Mouse (Mus musculus) intestine, postnatal 0 days (tissue): ENCODE data around the gene Fbxw7. TPM values are rescaled to one million over a fixed set of nuclear protein-coding genes. Genes with fewer than 3 reads are reported as not detected.
A peak's percentile ranks its signal among the peaks of the same experiment; 100 is the strongest.

Source experiments
- ATAC-seq: fragments of 200-750 bp; cut with Nextera tagmentation; 2 replicates; pipeline ENCODE4 v1.8.0; 2017; ENCODE audit warnings: mild to moderate bottlenecking, moderate TSS enrichment, moderate library complexity
- H3K27ac ChIP-seq: fragments of 300-500 bp; sonication (generic); 2 replicates; pipeline ENCODE4 v1.5.1; 2014; ENCODE audit warnings: mild to moderate bottlenecking, low read depth, low read length, moderate library complexity
- H3K27me3 ChIP-seq: fragments of 300-500 bp; sonication (generic); replicated peaks from 2 replicates; pipeline ENCODE4 v1.6.1; 2014; ENCODE audit warnings: low read length, mixed read lengths; ENCODE audit not compliant: control insufficient read depth, insufficient read depth
- H3K36me3 ChIP-seq: fragments of 300-500 bp; sonication (generic); 2 replicates; pipeline ENCODE4 v1.6.1; 2014; ENCODE audit warnings: mild to moderate bottlenecking, moderate library complexity; ENCODE audit not compliant: control insufficient read depth, insufficient read depth
- H3K4me1 ChIP-seq: fragments of 300-500 bp; sonication (generic); replicated peaks from 2 replicates; pipeline ENCODE4 v1.6.1; 2014; ENCODE audit warnings: antibody characterized with exemption, low read length, mixed read lengths; ENCODE audit not compliant: control insufficient read depth, insufficient read depth
- H3K4me2 ChIP-seq: fragments of 300-500 bp; sonication (generic); replicated peaks from 2 replicates; pipeline ENCODE4 v1.6.1; 2014; ENCODE audit warnings: low read depth, mild to moderate bottlenecking, moderate library complexity
- H3K4me3 ChIP-seq: fragments of 300-500 bp; sonication (generic); 2 replicates; pipeline ENCODE4 v1.5.1; 2014; ENCODE audit warnings: low read depth, low read length
- H3K9ac ChIP-seq: fragments of 300-500 bp; sonication (generic); 2 replicates; pipeline ENCODE4 v1.6.1; 2014; ENCODE audit warnings: mild to moderate bottlenecking, low read depth, low read length
- H3K9me3 ChIP-seq: fragments of 300-500 bp; sonication (generic); 2 replicates; pipeline ENCODE4 v1.6.1; 2016; ENCODE audit warnings: mixed run types; ENCODE audit not compliant: control insufficient read depth
- CTCF ChIP-seq: sonication (generic); IDR thresholded peaks from 2 replicates; pipeline ENCODE4 v1.5.1; 2016; ENCODE audit warnings: low read depth, mild to moderate bottlenecking, control low read depth, antibody characterized with exemption, moderate library complexity
- WGBS: fragments of 180-500 bp; shearing (Covaris S2); extraction: QIAGEN DNeasy Blood & Tissue Kit; methylation state at CpG from one replicate; pipeline ENCODE4 v1.1.7; 2014; 5-methylcytosine and 5-hydroxymethylcytosine counted together
- polyA plus RNA-seq: library from polyadenylated mRNA; unstranded; fragments of >200 nt; fragmentation: Nextera tagmentation; extraction: Ambion mirVana; gene quantifications from 2 replicates; pipeline ENCODE4 v1.2.1, GENCODE M21; 2015

Fbxw7 gene
- polyA plus RNA-seq, 1 experiment from 2014 or later: 5.7 TPM

DNA sequence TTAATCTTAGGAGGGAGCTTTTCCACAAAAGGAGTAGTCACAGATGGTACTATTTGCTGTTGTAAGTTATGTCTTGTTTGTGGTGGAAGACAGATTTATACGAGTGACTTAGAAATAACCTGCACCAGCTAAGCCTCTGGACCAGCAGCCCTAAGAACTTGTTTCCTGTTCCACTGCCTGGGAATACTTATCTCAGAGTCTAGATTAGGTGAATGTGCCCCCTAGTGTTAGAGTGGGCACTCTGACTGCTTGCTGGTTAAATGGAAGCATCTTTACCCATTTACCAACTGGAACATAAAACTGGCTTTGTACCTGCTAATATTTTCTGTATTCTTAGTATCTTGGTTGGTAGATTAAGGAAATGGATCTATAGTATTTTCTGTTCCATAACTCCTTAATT, 74.6 kb downstream of the Fbxw7 start:
- Histone ChIP-seq H3K27ac (no peak overlapping the region), H3K4me2 (no peak overlapping the region), H3K9me3 (no peaks in the 10 kb centered on the region), H3K27me3 (no peaks in the 10 kb centered on the region), H3K4me3 (no peak overlapping the region), H3K9ac (no peak overlapping the region), H3K4me1 (no peaks in the 10 kb centered on the region), H3K36me3 (no peaks in the 10 kb centered on the region)
- 34% methylated on average over 1 of the region's 1 CpGs for WGBS
- peak; percentile 69 for TF ChIP-seq CTCF
- no peak for ATAC-seq

GRCm38 (mm10) chr3:84890983-84891382, 75.9 kb downstream of the Fbxw7 start:
- Histone ChIP-seq H3K4me2 (no peak overlapping the region), H3K27ac (no peak overlapping the region), H3K4me3 (no peak overlapping the region), H3K4me1 (no peaks in the 10 kb centered on the region), H3K9ac (no peak overlapping the region), H3K27me3 (no peaks in the 10 kb centered on the region), H3K9me3 (no peaks in the 10 kb centered on the region), H3K36me3 (no peaks in the 10 kb centered on the region)
- TF ChIP-seq CTCF: no peak
- no peak for ATAC-seq
- WGBS: 96% methylated on average over 5 of the region's 5 CpGs

- no peak overlapping the region for H3K4me3 ChIP-seq
- no peak for TF ChIP-seq CTCF
- H3K4me2 ChIP-seq: no peak overlapping the region
- no peaks in the 10 kb centered on the region for H3K36me3 ChIP-seq
- H3K27me3 ChIP-seq: no peaks in the 10 kb centered on the region
- WGBS: 48% methylated on average over 8 of the region's 8 CpGs
- no peaks in the 10 kb centered on the region for H3K9me3 ChIP-seq
- no peak for ATAC-seq
- no peak overlapping the region for H3K9ac ChIP-seq
- no peaks in the 10 kb centered on the region for H3K4me1 ChIP-seq
- no peak overlapping the region for H3K27ac ChIP-seq
These were observed 82.9 kb downstream of the Fbxw7 start for GRCm38 (mm10) chr3:84897952-84898351.

DNA sequence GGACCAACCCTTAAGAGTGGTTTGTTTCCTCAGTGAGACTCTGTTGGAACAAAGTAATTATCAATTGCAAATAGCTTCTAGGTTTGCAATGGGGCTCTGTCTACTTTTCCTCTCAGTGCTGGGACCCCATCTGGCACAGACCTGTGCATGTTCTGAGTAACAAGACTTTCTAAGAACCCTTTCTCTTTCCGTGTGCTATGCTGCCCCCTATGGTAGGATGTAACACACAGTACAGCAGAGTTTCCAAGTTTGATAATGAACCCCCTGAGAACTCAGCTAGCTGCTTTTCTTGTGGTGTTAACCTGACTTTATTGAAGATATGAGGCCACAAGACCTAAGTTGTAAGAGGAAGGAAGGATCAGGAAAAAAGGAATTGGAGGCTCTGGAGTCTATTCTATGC, 91.5 kb downstream of the Fbxw7 start:
- H3K4me1 ChIP-seq: no peaks in the 10 kb centered on the region
- no peak for ATAC-seq
- peaks cover 10% of the 10 kb centered on the region; the same call in 1 of the 2 replicates for H3K36me3 ChIP-seq
- TF ChIP-seq CTCF: peak; percentile 78
- H3K27ac ChIP-seq: no peak overlapping the region
- no peaks in the 10 kb centered on the region for H3K27me3 ChIP-seq
- H3K4me3 ChIP-seq: no peak overlapping the region
- WGBS: 28% methylated on average over 1 of the region's 1 CpGs
- H3K4me2 ChIP-seq: no peak overlapping the region
- no peaks in the 10 kb centered on the region for H3K9me3 ChIP-seq
- no peak overlapping the region for H3K9ac ChIP-seq

- TF ChIP-seq CTCF: peak; percentile 58
- no peaks in the 10 kb centered on the region for H3K9me3 ChIP-seq
- 39% methylated on average over 1 of the region's 1 CpGs for WGBS
- ATAC-seq: no peak
- H3K27me3 ChIP-seq: no peaks in the 10 kb centered on the region
- H3K36me3 ChIP-seq: no peaks in the 10 kb centered on the region
- no peak overlapping the region for H3K4me2 ChIP-seq
- H3K4me3 ChIP-seq: no peak overlapping the region
- no peak overlapping the region for H3K27ac ChIP-seq
- no peaks in the 10 kb centered on the region for H3K4me1 ChIP-seq
- H3K9ac ChIP-seq: no peak overlapping the region
These were observed 99.2 kb downstream of the Fbxw7 start for GRCm38 (mm10) chr3:84914284-84914683.

DNA sequence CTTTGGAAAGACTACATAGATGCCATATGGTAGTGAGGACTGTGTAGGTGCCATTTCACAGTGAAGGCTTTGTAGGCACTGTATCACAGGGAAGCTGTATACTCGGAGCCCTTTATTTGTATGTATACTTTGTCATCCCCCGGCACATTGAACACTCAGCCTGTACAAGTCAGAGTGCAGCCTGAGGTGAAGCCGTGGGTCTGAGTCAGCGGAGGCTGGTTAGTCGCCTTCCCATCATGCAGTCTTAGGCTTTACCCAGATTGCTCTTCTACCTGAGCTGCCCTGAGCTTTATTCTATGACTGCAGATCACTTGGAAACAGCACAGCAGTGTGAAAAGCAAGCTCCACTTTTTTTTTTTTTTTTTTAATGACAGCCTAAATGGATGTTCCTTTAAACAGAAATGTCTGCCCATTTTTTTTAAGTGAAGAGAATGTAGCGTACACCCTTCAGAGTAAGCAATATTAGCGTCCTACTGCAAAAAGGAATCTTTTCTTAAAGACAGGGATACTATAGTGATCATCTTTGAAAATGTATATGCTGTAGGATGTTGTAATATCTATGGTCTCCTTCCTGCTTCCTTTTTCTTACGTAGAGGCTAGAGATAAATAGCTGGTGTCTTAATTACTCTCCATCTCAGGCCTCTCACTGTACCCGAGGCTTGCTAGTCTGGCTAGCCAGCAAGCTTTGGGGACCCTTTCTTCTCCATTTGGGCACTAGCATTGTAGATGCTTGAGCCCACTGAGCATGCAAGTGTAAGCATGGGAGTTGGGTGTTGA, 103.0 kb downstream of the Fbxw7 start:
- H3K4me3 ChIP-seq: no peak overlapping the region
- H3K9me3 ChIP-seq: no peaks in the 10 kb centered on the region
- no peak for TF ChIP-seq CTCF
- no peaks in the 10 kb centered on the region for H3K27me3 ChIP-seq
- H3K27ac ChIP-seq: no peak overlapping the region
- H3K4me2 ChIP-seq: no peak overlapping the region
- H3K36me3 ChIP-seq: no peaks in the 10 kb centered on the region
- ATAC-seq: no peak
- WGBS: 70% methylated on average over 9 of the region's 9 CpGs
- no peaks in the 10 kb centered on the region for H3K4me1 ChIP-seq
- H3K9ac ChIP-seq: no peak overlapping the region
